Mouse (Mus musculus) liver, embryonic 14.5 days (tissue): ENCODE results near the gene Mrps12.

Source experiments
- CTCF ChIP-seq: IDR thresholded peaks from 2 replicates; pipeline ENCODE4 v1.5.1; 2016; ENCODE audit warnings: antibody characterized with exemption, low read depth, control low read depth
- EP300 ChIP-seq: IDR thresholded peaks from 2 replicates; pipeline ENCODE4 v1.6.1; 2016; ENCODE audit warnings: antibody characterized with exemption, low read depth

DNA sequence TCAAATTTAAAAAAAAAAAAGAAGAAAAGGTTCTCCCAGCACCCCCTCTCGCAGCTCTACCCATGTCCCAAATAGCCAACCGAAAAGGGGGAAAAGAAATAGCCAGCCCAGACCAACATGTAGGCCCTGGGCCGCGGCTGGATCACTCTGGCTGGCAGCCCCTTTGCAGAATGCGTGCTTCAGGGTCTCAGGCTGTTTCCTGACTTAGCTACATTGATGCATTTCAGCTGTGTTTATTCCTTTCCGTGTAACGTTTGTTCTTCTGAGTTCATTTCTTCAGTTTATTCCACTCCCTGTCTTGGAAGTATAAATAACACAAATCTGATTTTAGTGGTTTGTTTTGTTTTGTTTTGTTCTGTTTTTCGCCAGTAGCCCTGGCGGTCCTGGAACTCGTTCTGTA lies 23.9 kb downstream of the Mrps12 start:
- TF ChIP-seq CTCF (no peak), EP300 (no peak)
